Mouse (Mus musculus) hindbrain, embryonic 11.5 days (tissue): ENCODE results near the gene Dock6. TPM values are rescaled to one million over a fixed set of nuclear protein-coding genes. Genes with fewer than 3 reads are reported as not detected.
"Not testable (repeated sequence)": the region's sequence is repeated elsewhere in the genome, so short reads cannot be mapped to it uniquely, and the experiment has no call there.

Experiments used
- ATAC-seq: fragments of 200-750 bp; cut with Nextera tagmentation; 2 replicates; pipeline ENCODE4 v1.8.0; 2017; ENCODE audit warnings: mild to moderate bottlenecking, moderate TSS enrichment, moderate library complexity; ENCODE audit not compliant: low FRiP score
- DNase-seq: peaks from one replicate; pipeline ENCODE4 v3.0.0-alpha.2; 2015; ENCODE audit warnings: low spot score
- H3K27ac ChIP-seq: fragments of 300-500 bp; sonication (generic); 2 replicates; pipeline ENCODE4 v1.5.1; 2014; ENCODE audit warnings: mild to moderate bottlenecking, low read depth, low read length
- H3K27me3 ChIP-seq: fragments of 300-500 bp; sonication (generic); 2 replicates; pipeline ENCODE4 v1.6.1; 2014; ENCODE audit warnings: mild to moderate bottlenecking, low read length, moderate library complexity, mixed read lengths; ENCODE audit not compliant: control insufficient read depth, insufficient read depth
- H3K36me3 ChIP-seq: fragments of 300-500 bp; sonication (generic); 2 replicates; pipeline ENCODE4 v1.6.1; 2014; ENCODE audit warnings: mild to moderate bottlenecking, low read length, moderate library complexity, mixed read lengths; ENCODE audit not compliant: control insufficient read depth, insufficient read depth
- H3K4me1 ChIP-seq: fragments of 300-500 bp; sonication (generic); replicated peaks from 2 replicates; pipeline ENCODE4 v1.6.1; 2014; ENCODE audit warnings: low read length, mixed read lengths; ENCODE audit not compliant: control insufficient read depth, insufficient read depth
- H3K4me2 ChIP-seq: fragments of 300-500 bp; sonication (generic); replicated peaks from 2 replicates; pipeline ENCODE4 v1.6.1; 2014; ENCODE audit warnings: mild to moderate bottlenecking, low read depth, low read length
- H3K4me3 ChIP-seq: fragments of 300-500 bp; sonication (generic); 2 replicates; pipeline ENCODE4 v1.5.1; 2014; ENCODE audit warnings: low read depth, low read length
- H3K9ac ChIP-seq: fragments of 300-500 bp; sonication (generic); 2 replicates; pipeline ENCODE4 v1.6.1; 2014; ENCODE audit warnings: low read depth, low read length
- H3K9me3 ChIP-seq: fragments of 300-500 bp; sonication (generic); 2 replicates; pipeline ENCODE4 v1.6.1; 2016; ENCODE audit warnings: low read length; ENCODE audit not compliant: control insufficient read depth
- whole genome bisulfite sequencing: fragments of 180-500 bp; shearing (Covaris S2); extraction: QIAGEN DNeasy Blood & Tissue Kit; methylation state at CpG from one replicate; pipeline ENCODE4 v1.1.7; 2014; 5-methylcytosine and 5-hydroxymethylcytosine counted together
- polyA plus RNA-seq: library from polyadenylated mRNA; unstranded; fragments of >200 nt; fragmentation: Nextera tagmentation; extraction: Ambion mirVana; gene quantifications from 2 replicates; pipeline ENCODE4 v1.2.1, GENCODE M21; 2014

Dock6 gene
- polyA plus RNA-seq, 1 experiment from 2014 or later: 21.4 TPM

GRCm38 (mm10) chr9:21866641-21867040, 14.2 kb upstream of the Dock6 start:
- no peak overlapping the region for H3K4me3 ChIP-seq
- H3K9ac ChIP-seq: no peak overlapping the region
- no peaks in the 10 kb centered on the region for H3K4me1 ChIP-seq
- no peaks in the 10 kb centered on the region for H3K36me3 ChIP-seq
- ATAC-seq (no peak), DNase-seq (no peak)
- no peak overlapping the region for H3K4me2 ChIP-seq
- no peak overlapping the region; the same call in 1 of the 2 replicates for H3K27ac ChIP-seq
- H3K27me3 ChIP-seq: no peaks in the 10 kb centered on the region
- no peaks in the 10 kb centered on the region for H3K9me3 ChIP-seq
- 58% methylated on average over 2 of the region's 2 CpGs for WGBS

GRCm38 (mm10) chr9:21865673-21866398, 13.4 kb upstream of the Dock6 start:
- Histone ChIP-seq H3K9ac (no peak overlapping the region), H3K36me3 (no peaks in the 10 kb centered on the region), H3K4me3 (no peak overlapping the region), H3K27me3 (no peaks in the 10 kb centered on the region), H3K4me1 (no peaks in the 10 kb centered on the region), H3K4me2 (no peak overlapping the region), H3K9me3 (no peaks in the 10 kb centered on the region), H3K27ac (no peak overlapping the region; the same call in 1 of the 2 replicates)
- no peak for DNase-seq
- no peak for ATAC-seq
- WGBS: 70% methylated on average over 5 of the region's 5 CpGs

GRCm38 (mm10) chr9:21862181-21862580, 9.7 kb upstream of the Dock6 start:
- WGBS: 66% methylated on average over 1 of the region's 1 CpGs
- Histone ChIP-seq H3K9me3 (no peaks in the 10 kb centered on the region), H3K4me2 (no peak overlapping the region)

DNA sequence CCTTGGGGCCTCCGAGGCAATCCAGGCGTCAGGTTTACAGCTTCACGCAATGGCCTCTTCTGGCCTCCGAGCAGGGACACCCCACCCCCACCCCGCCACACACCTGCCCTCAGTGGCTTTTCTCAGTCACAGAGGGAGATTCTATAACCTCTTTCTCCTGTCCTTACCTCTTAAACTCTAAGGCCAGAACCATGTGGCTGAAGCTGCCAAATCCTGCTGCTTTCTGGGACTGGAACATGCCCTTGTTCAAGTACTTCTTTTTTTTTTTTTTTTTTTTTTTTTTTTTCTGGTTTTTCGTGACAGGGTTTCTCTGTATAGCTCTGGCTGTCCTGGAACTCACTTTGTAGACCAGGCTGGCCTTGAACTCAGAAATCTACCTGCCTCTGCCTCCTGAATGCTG, 7.9 kb upstream of the Dock6 start:
- ATAC-seq, H3K4me2 ChIP-seq, DNase-seq, H3K9ac ChIP-seq, H3K27ac ChIP-seq, H3K27me3 ChIP-seq, H3K9me3 ChIP-seq, H3K4me1 ChIP-seq, H3K4me3 ChIP-seq, H3K36me3 ChIP-seq: not testable (repeated sequence)
- 66% methylated on average over 6 of the region's 6 CpGs for WGBS

More at GRCm38 (mm10) chr9:21862181-21862580, 9.7 kb upstream of the Dock6 start:
- Histone ChIP-seq H3K4me3 (no peak overlapping the region), H3K27me3 (no peaks in the 10 kb centered on the region), H3K36me3 (no peaks in the 10 kb centered on the region), H3K4me1 (no peaks in the 10 kb centered on the region), H3K27ac (no peak overlapping the region), H3K9ac (no peak overlapping the region)
- no peak for ATAC-seq
- no peak for DNase-seq

- 92% methylated on average over 3 of the region's 3 CpGs for WGBS
- Histone ChIP-seq H3K27me3 (no peaks in the 10 kb centered on the region), H3K36me3 (no peaks in the 10 kb centered on the region), H3K27ac (no peak overlapping the region), H3K4me1 (no peaks in the 10 kb centered on the region), H3K4me3 (no peak overlapping the region), H3K9me3 (no peaks in the 10 kb centered on the region), H3K9ac (no peak overlapping the region), H3K4me2 (no peak overlapping the region)
- DNase-seq (no peak), ATAC-seq (no peak)
Measured at GRCm38 (mm10) chr9:21859606-21860005, 7.2 kb upstream of the Dock6 start.

GRCm38 (mm10) chr9:21858084-21858483, 5.6 kb upstream of the Dock6 start:
- H3K36me3 ChIP-seq: no peaks in the 10 kb centered on the region
- H3K9me3 ChIP-seq: no peaks in the 10 kb centered on the region
- DNase-seq: no peak
- no peak overlapping the region for H3K27ac ChIP-seq
- no peaks in the 10 kb centered on the region for H3K27me3 ChIP-seq
- ATAC-seq: no peak
- no peaks in the 10 kb centered on the region for H3K4me1 ChIP-seq
- H3K4me2 ChIP-seq: no peak overlapping the region
- H3K4me3 ChIP-seq: no peak overlapping the region
- WGBS: 65% methylated on average over 6 of the region's 6 CpGs
- no peak overlapping the region for H3K9ac ChIP-seq

DNA sequence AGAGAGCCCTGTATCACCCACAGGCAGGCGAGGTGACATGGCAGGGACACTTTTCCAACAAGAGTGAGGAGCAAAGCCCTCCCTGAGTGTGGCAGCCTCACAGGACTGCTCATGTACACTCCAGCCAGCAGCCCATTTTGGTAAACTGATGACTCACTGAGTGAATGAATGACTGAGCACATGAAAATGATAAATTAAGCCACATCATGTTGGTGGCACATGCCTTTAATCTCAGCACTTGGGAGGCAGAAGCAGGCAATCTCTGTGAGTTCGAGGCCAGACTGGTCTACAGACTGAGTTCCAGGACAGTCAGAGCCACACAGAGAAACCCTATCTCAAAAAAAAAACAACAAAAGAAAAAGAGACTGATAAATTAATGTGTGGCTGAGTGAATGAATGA, 5.1 kb upstream of the Dock6 start:
- WGBS: 84% methylated on average over 2 of the region's 2 CpGs
- Histone ChIP-seq H3K27ac (no peak overlapping the region), H3K36me3 (no peaks in the 10 kb centered on the region), H3K9me3 (no peaks in the 10 kb centered on the region), H3K4me2 (no peak overlapping the region), H3K4me1 (no peaks in the 10 kb centered on the region), H3K4me3 (no peak overlapping the region), H3K9ac (no peak overlapping the region), H3K27me3 (no peaks in the 10 kb centered on the region)
- ATAC-seq (no peak), DNase-seq (no peak)

DNA sequence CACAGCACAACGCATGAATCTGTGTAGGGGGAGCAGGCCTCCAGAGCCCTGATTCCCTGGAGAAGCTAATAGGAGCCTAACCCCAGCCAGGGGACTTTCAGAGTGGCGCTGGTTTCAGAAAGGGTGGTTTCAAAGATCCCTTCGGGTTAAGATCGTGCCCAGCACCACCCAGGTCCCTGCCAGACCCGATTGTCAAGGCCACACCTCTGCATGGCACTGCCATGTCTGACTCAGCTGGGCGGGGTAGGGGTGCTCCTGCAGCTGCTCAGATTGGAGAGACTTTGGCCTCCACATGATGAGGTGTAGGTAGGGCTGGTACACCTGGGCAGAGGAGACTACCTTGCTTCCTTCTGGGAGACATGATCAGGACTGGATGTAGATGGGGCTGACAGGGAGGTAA, 2.5 kb upstream of the Dock6 start:
- no peaks in the 10 kb centered on the region for H3K36me3 ChIP-seq
- no peak for DNase-seq
- ATAC-seq: no peak
- no peaks in the 10 kb centered on the region for H3K4me1 ChIP-seq
- no peak overlapping the region for H3K9ac ChIP-seq
- no peak overlapping the region for H3K27ac ChIP-seq
- WGBS: 89% methylated on average over 6 of the region's 6 CpGs
- H3K9me3 ChIP-seq: no peaks in the 10 kb centered on the region
- no peak overlapping the region for H3K4me2 ChIP-seq
- no peaks in the 10 kb centered on the region for H3K27me3 ChIP-seq
- no peak overlapping the region for H3K4me3 ChIP-seq

DNA sequence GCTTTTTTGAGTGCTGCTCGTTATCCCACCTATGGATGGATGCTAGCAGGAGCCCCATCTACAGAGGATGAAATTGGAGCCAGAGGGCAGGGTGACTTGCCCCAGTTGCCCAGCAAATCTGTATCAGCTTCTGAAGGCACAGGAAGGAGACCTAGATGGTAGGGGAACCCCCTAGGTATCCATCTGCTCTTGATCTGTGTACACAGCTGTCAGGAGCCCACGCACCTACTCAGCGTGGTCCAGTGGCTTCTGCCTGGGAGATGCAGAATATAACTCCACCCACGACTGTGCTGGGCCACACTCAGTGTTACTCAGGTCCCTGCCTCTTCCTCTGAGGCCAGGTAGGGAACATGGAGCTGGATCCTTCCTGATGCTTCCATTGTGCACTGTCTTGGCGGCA, 1.5 kb upstream of the Dock6 start:
- no peak for DNase-seq
- no peak overlapping the region for H3K27ac ChIP-seq

More for the DNA sequence above, 1.5 kb upstream of the Dock6 start:
- no peaks in the 10 kb centered on the region for H3K4me1 ChIP-seq
- H3K4me2 ChIP-seq: no peak overlapping the region
- no peaks in the 10 kb centered on the region for H3K36me3 ChIP-seq
- H3K9ac ChIP-seq: no peak overlapping the region
- 73% methylated on average over 5 of the region's 5 CpGs for WGBS
- no peak for ATAC-seq
- no peaks in the 10 kb centered on the region for H3K9me3 ChIP-seq
- no peak overlapping the region for H3K4me3 ChIP-seq
- no peaks in the 10 kb centered on the region for H3K27me3 ChIP-seq
